In the genomic region with DNA sequence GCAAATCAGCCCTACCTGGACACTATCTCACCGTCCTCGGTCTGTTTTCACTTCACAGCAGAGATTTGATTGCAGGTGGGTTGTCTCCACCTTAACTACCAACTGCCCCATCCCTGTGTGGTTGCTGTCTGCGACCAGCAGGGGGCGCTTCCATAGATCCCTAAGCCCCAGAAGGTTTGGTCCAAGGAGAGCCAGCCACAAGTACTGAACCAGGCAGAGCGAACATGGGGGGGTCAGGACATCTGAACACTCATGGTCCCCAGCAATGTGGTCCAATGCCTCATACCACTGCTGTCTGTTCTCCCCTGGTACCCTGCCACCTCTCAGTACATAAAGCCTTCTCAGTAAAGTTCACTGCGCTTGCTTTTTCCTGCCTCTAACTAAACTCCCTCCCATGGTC, we compare ENCODE assay signal across 8 mouse cellular contexts. TPM values are rescaled to one million over a fixed set of nuclear protein-coding genes. Genes with fewer than 3 reads are reported as not detected.
DNase-seq lines count a peak whose midpoint lies in the region; ATAC-seq and TF ChIP-seq lines count a peak whose summit lies in the region.

No protein-coding gene starts in this region.

- peak; percentile 72 for DNase-seq in CD4-positive helper T cell, adult 2 months (ENCODE audit: low read depth, low spot score)
- DNase-seq in adrenal gland, postnatal 14 days: peak; percentile 85
- peak; percentile 69 for DNase-seq in heart, adult 9 months (ENCODE audit: low spot score in 2 of 2)
- peak; percentile 65 to 82 for DNase-seq in kidney, adult 8-10 months
- DNase-seq in liver, embryonic 14.5 days (ENCODE audit: low read depth in 3 of 3, low spot score in 3 of 3): peak; percentile 68 to 73 (median 70)
- DNase-seq in thymus, postnatal 25 days: peak; percentile 68

- peaks cover 56% of the 10 kb centered on the region for H3K4me1 ChIP-seq in embryonic facial prominence, embryonic 13.5 days
- peaks cover 21 to 26% of the 10 kb centered on the region in 2 experiments for H3K4me1 ChIP-seq in liver, embryonic 14.5 days (replicated peaks; ENCODE audit: control insufficient read depth in 2 of 2, insufficient read depth in 2 of 2, low read length in 1 of 2)

- peaks cover 9% of the 10 kb centered on the region for H3K27me3 ChIP-seq in embryonic facial prominence, embryonic 13.5 days
- H3K27me3 ChIP-seq in liver, embryonic 14.5 days (ENCODE audit: control insufficient read depth, insufficient read depth, low read length): peaks cover 8% of the 10 kb centered on the region

- H3K27ac ChIP-seq in embryonic facial prominence, embryonic 13.5 days: no peak overlapping the region
- H3K27ac ChIP-seq in liver, embryonic 14.5 days: peak overlapping the region; percentile 74

- H3K36me3 ChIP-seq in embryonic facial prominence, embryonic 13.5 days: no peaks in the 10 kb centered on the region
- H3K36me3 ChIP-seq in liver, embryonic 14.5 days (replicated peaks; ENCODE audit: control insufficient read depth, insufficient read depth, low read depth): peaks cover 4% of the 10 kb centered on the region

- ATAC-seq in embryonic facial prominence, embryonic 13.5 days (ENCODE audit: insufficient number of reproducible peaks, insufficient read depth, low FRiP score, low TSS enrichment, low read depth): no peak
- ATAC-seq in liver, embryonic 14.5 days (ENCODE audit: insufficient read depth): peak; percentile 30; the same call in 1 of the 2 replicates
- ATAC-seq in neutrophil, adult 5-6 weeks (ENCODE audit: extremely low read depth, insufficient number of reproducible peaks, low FRiP score, poor library complexity, severe bottlenecking): peak; percentile 43

- 13% methylated on average over 6 of the region's 6 CpGs for WGBS in embryonic facial prominence, embryonic 13.5 days
- 12% methylated on average over 6 of the region's 6 CpGs for WGBS in liver, embryonic 14.5 days (ENCODE audit: insufficient replicate concordance)

- peak overlapping the region; percentile 94 for H3K4me2 ChIP-seq in embryonic facial prominence, embryonic 13.5 days
- peak overlapping the region; percentile 71 for H3K4me2 ChIP-seq in liver, embryonic 14.5 days (ENCODE audit: low read depth)

- peak overlapping the region; percentile 64; the same call in 1 of the 2 replicates for H3K4me3 ChIP-seq in embryonic facial prominence, embryonic 13.5 days
- peak overlapping the region; percentile 73 to 81 for H3K4me3 ChIP-seq in liver, embryonic 14.5 days (ENCODE audit: insufficient read depth in 1 of 2, low read depth in 2 of 2, low read length in 2 of 2)

- H3K9ac ChIP-seq in embryonic facial prominence, embryonic 13.5 days: no peak overlapping the region
- H3K9ac ChIP-seq in liver, embryonic 14.5 days (replicated peaks): peak overlapping the region; percentile 83

- no peak for TF ChIP-seq EP300 in liver, embryonic 14.5 days (IDR thresholded peaks at IDR 0.05; ENCODE audit: low read depth)

- H3K9me3 ChIP-seq in embryonic facial prominence, embryonic 13.5 days: no peaks in the 10 kb centered on the region
- no peaks in the 10 kb centered on the region for H3K9me3 ChIP-seq in liver, embryonic 14.5 days (ENCODE audit: control insufficient read depth, low read length)

- peak; percentile 99 for TF ChIP-seq CTCF in liver, embryonic 14.5 days (IDR thresholded peaks at IDR 0.05; ENCODE audit: low read depth)

RNA-seq across cellular contexts. Expression of gene Dok4, which starts 1.8 kb away (rescaled TPM):
- total RNA-seq in adrenal gland, postnatal 14 days (2021): 19.7 and 20.7 TPM in 2 replicates
- polyA plus RNA-seq in embryonic facial prominence, embryonic 13.5 days (2015; fragmentation: Nextera tagmentation; extraction: Ambion mirVana): 23.2 and 23.7 TPM in 2 replicates
- 10.3 and 11.1 TPM in 2 replicates for polyA plus RNA-seq in liver, embryonic 14.5 days (2012; rRNA removed)
- 7.2 and 9.6 TPM in 2 replicates for polyA plus RNA-seq in liver, embryonic 14.5 days (2014; fragmentation: Nextera tagmentation; extraction: Ambion mirVana)
- total RNA-seq in neutrophil, adult 5-6 weeks (2017): 2.2 and 3.3 TPM in 2 replicates

RNA-seq across cellular contexts. Expression of gene Polr2c, which starts 17.1 kb away (rescaled TPM):
- 58.3 and 65.8 TPM in 2 replicates for total RNA-seq in adrenal gland, postnatal 14 days (2021)
- 152 and 159 TPM in 2 replicates for polyA plus RNA-seq in embryonic facial prominence, embryonic 13.5 days (2015; fragmentation: Nextera tagmentation; extraction: Ambion mirVana)
- 51.6 and 54.4 TPM in 2 replicates for polyA plus RNA-seq in liver, embryonic 14.5 days (2012; rRNA removed)
- 73.5 and 82.2 TPM in 2 replicates for polyA plus RNA-seq in liver, embryonic 14.5 days (2014; fragmentation: Nextera tagmentation; extraction: Ambion mirVana)
- 34.4 and 38.9 TPM in 2 replicates for total RNA-seq in neutrophil, adult 5-6 weeks (2017)

RNA-seq across cellular contexts. Expression of gene Ciapin1, which starts 36.2 kb away (rescaled TPM):
- 107 and 122 TPM in 2 replicates for total RNA-seq in adrenal gland, postnatal 14 days (2021)
- polyA plus RNA-seq in embryonic facial prominence, embryonic 13.5 days (2015; fragmentation: Nextera tagmentation; extraction: Ambion mirVana): 109 and 123 TPM in 2 replicates
- polyA plus RNA-seq in liver, embryonic 14.5 days (2012; rRNA removed): 20.4 and 23.7 TPM in 2 replicates
- 38.4 and 46.3 TPM in 2 replicates for polyA plus RNA-seq in liver, embryonic 14.5 days (2014; fragmentation: Nextera tagmentation; extraction: Ambion mirVana)
- total RNA-seq in neutrophil, adult 5-6 weeks (2017): 25.2 and 26.1 TPM in 2 replicates

RNA-seq across cellular contexts. Expression of gene Coq9, which starts 36.2 kb away (rescaled TPM):
- 269 and 282 TPM in 2 replicates for total RNA-seq in adrenal gland, postnatal 14 days (2021)
- 61.8 and 65.9 TPM in 2 replicates for polyA plus RNA-seq in embryonic facial prominence, embryonic 13.5 days (2015; fragmentation: Nextera tagmentation; extraction: Ambion mirVana)
- polyA plus RNA-seq in liver, embryonic 14.5 days (2012; rRNA removed): 38.5 and 39.8 TPM in 2 replicates
- 44.3 and 48.9 TPM in 2 replicates for polyA plus RNA-seq in liver, embryonic 14.5 days (2014; fragmentation: Nextera tagmentation; extraction: Ambion mirVana)
- 29.4 and 29.7 TPM in 2 replicates for total RNA-seq in neutrophil, adult 5-6 weeks (2017)

RNA-seq across cellular contexts. Expression of gene Ccdc102a, which starts 43.5 kb away (rescaled TPM):
- total RNA-seq in adrenal gland, postnatal 14 days (2021): 8.1 and 10.1 TPM in 2 replicates
- 38.0 and 40.7 TPM in 2 replicates for polyA plus RNA-seq in embryonic facial prominence, embryonic 13.5 days (2015; fragmentation: Nextera tagmentation; extraction: Ambion mirVana)
- 2.2 and 2.6 TPM in 2 replicates for polyA plus RNA-seq in liver, embryonic 14.5 days (2012; rRNA removed)
- 2.7 and 2.8 TPM in 2 replicates for polyA plus RNA-seq in liver, embryonic 14.5 days (2014; fragmentation: Nextera tagmentation; extraction: Ambion mirVana)
- total RNA-seq in neutrophil, adult 5-6 weeks (2017): 2.2 and 3.6 TPM in 2 replicates
